Mouse (Mus musculus): ENCODE measurements around the gene Rassf2.
A peak's percentile ranks its signal among the peaks of the same experiment; 100 is the strongest.

Rassf2 gene

GRCm38 (mm10) chr2:132029646-132030417, at the start of gene Rassf2:
Gene Rassf2, minus strand, starts transcription at chr2:132030258.
- DNase-seq (ENCODE audit: low read depth, low spot score), result peak; percentile 89

- DNase-seq (ENCODE audit: low read depth, low spot score), result no peak
Observed at GRCm38 (mm10) chr2:132079139-132079538, 49.1 kb upstream of the Rassf2 start.

GRCm38 (mm10) chr2:132073052-132073451, 43.0 kb upstream of the Rassf2 start:
- DNase-seq (ENCODE audit: low read depth, low spot score), result no peak

- DNase-seq (ENCODE audit: low read depth, low spot score), result no peak
Observed at GRCm38 (mm10) chr2:132069985-132070735, 40.1 kb upstream of the Rassf2 start.

- no peak for DNase-seq (ENCODE audit: low read depth, low spot score)
Observed at GRCm38 (mm10) chr2:132064185-132064831, 34.2 kb upstream of the Rassf2 start.

GRCm38 (mm10) chr2:132063776-132064175, 33.7 kb upstream of the Rassf2 start:
- no peak for DNase-seq (ENCODE audit: low read depth, low spot score)

GRCm38 (mm10) chr2:132061884-132062283, 31.8 kb upstream of the Rassf2 start:
- DNase-seq (ENCODE audit: low read depth, low spot score), result no peak

GRCm38 (mm10) chr2:132059919-132060318, 29.9 kb upstream of the Rassf2 start:
- DNase-seq (ENCODE audit: low read depth, low spot score), result peak; percentile 34

GRCm38 (mm10) chr2:132055349-132055753, 25.3 kb upstream of the Rassf2 start:
- DNase-seq (ENCODE audit: low read depth, low spot score), result no peak

- DNase-seq (ENCODE audit: low read depth, low spot score), result no peak
Observed at GRCm38 (mm10) chr2:132053824-132054223, 23.8 kb upstream of the Rassf2 start.

- DNase-seq (ENCODE audit: low read depth, low spot score), result no peak
Observed at GRCm38 (mm10) chr2:132051798-132052197, 21.7 kb upstream of the Rassf2 start.

GRCm38 (mm10) chr2:132049921-132050320, 19.9 kb upstream of the Rassf2 start:
- DNase-seq (ENCODE audit: low read depth, low spot score), result no peak

- DNase-seq (ENCODE audit: low read depth, low spot score), result no peak
Observed at GRCm38 (mm10) chr2:132049491-132049890, 19.4 kb upstream of the Rassf2 start.

GRCm38 (mm10) chr2:132048143-132048772, 18.2 kb upstream of the Rassf2 start:
- DNase-seq (ENCODE audit: low read depth, low spot score), result no peak

GRCm38 (mm10) chr2:132047364-132047763, 17.3 kb upstream of the Rassf2 start:
- DNase-seq (ENCODE audit: low read depth, low spot score), result peak; percentile 72

- no peak for DNase-seq (ENCODE audit: low read depth, low spot score)
Observed at GRCm38 (mm10) chr2:132046659-132047058, 16.6 kb upstream of the Rassf2 start.

- DNase-seq (ENCODE audit: low read depth, low spot score), result no peak
Observed at GRCm38 (mm10) chr2:132044320-132045274, 14.5 kb upstream of the Rassf2 start.

- DNase-seq (ENCODE audit: low read depth, low spot score), result no peak
Observed at GRCm38 (mm10) chr2:132043101-132043621, 13.1 kb upstream of the Rassf2 start.

- DNase-seq (ENCODE audit: low read depth, low spot score), result no peak
Observed at GRCm38 (mm10) chr2:132039894-132040293, 9.8 kb upstream of the Rassf2 start.

- no peak for DNase-seq (ENCODE audit: low read depth, low spot score)
Observed at GRCm38 (mm10) chr2:132036326-132036725, 6.3 kb upstream of the Rassf2 start.

- no peak for DNase-seq (ENCODE audit: low read depth, low spot score)
Observed at GRCm38 (mm10) chr2:132035470-132035835, 5.4 kb upstream of the Rassf2 start.

Measured in telencephalon, adult 2 months (tissue).